Mouse (Mus musculus): ENCODE data around the gene Pkd1. TPM values are rescaled to one million over a fixed set of nuclear protein-coding genes. Genes with fewer than 3 reads are reported as not detected.

Gene Pkd1
- polyA plus RNA-seq, 1 experiment from 2014 or later = 24.7 TPM

DNA sequence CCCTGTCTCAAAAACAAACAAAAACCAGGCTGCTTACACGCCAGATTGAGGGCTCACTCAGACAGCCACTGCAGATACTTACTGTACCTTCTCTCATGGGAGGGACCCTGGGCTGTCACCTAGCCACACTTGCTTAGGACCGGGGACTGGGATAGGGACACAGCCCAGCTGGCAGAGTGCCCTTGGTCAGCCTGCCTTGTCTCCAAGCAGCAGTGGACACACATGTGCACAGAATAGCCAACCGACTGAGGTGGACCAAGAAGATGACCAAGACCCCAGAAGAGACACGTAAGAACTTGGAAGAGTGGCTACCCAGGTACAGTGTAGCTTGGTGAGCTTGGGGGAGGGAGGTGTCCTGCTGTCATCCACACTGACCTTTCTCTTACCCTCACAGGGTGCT lies 88.6 kb downstream of the Pkd1 start:
- no peak for DNase-seq (ENCODE audit: low spot score)
- no peaks in the 10 kb centered on the region for H3K27me3 ChIP-seq (ENCODE audit: low read depth, poor library complexity, severe bottlenecking)
- H3K4me3 ChIP-seq = no peak overlapping the region
- H3K4me1 ChIP-seq = peaks cover 63% of the 10 kb centered on the region
- H3K27ac ChIP-seq = peak overlapping the region; percentile 92
- H3K9me3 ChIP-seq (replicated peaks) = no peaks in the 10 kb centered on the region
- 86% methylated on average over 4 of the region's 4 CpGs for WGBS
- peaks cover 56% of the 10 kb centered on the region for H3K36me3 ChIP-seq

DNA sequence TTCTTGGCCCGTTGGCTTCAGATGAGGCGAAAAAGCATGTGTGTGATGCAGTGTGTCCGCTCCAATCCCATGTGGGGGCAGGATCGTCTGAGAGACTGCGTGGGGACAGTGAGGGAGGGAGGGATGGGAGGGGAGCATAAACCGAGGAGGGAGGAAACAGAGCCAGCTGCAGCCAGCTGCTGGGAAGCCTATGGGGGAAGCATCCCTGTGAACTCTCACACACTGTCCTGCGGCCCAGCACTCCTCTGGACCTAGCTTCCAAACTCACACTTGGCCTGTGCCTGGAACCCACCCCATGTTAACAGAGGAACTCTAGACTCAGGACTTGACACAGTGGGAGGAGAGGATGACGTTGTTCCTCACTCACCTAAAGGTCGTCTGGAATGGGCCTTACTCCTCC lies 89.2 kb downstream of the Pkd1 start:
- H3K27ac ChIP-seq = peak overlapping the region; percentile 92
- no peak for DNase-seq (ENCODE audit: low spot score)
- H3K27me3 ChIP-seq (ENCODE audit: low read depth, poor library complexity, severe bottlenecking) = no peaks in the 10 kb centered on the region
- peaks cover 63% of the 10 kb centered on the region for H3K4me1 ChIP-seq
- peaks cover 56% of the 10 kb centered on the region for H3K36me3 ChIP-seq
- H3K4me3 ChIP-seq = peak overlapping the region; percentile 33
- 69% methylated on average over 9 of the region's 9 CpGs for WGBS
- no peaks in the 10 kb centered on the region for H3K9me3 ChIP-seq (replicated peaks)

GRCm38 (mm10) chr17:24639571-24639988 lies 89.9 kb downstream of the Pkd1 start:
- peaks cover 68% of the 10 kb centered on the region for H3K4me1 ChIP-seq
- WGBS = 14% methylated on average over 5 of the region's 5 CpGs
- peaks cover 60% of the 10 kb centered on the region for H3K36me3 ChIP-seq
- H3K27me3 ChIP-seq (ENCODE audit: low read depth, poor library complexity, severe bottlenecking) = no peaks in the 10 kb centered on the region
- no peaks in the 10 kb centered on the region for H3K9me3 ChIP-seq (replicated peaks)
- peak overlapping the region; percentile 33 for H3K4me3 ChIP-seq
- peak overlapping the region; percentile 92 for H3K27ac ChIP-seq
- DNase-seq (ENCODE audit: low spot score) = peak; percentile 74

DNA sequence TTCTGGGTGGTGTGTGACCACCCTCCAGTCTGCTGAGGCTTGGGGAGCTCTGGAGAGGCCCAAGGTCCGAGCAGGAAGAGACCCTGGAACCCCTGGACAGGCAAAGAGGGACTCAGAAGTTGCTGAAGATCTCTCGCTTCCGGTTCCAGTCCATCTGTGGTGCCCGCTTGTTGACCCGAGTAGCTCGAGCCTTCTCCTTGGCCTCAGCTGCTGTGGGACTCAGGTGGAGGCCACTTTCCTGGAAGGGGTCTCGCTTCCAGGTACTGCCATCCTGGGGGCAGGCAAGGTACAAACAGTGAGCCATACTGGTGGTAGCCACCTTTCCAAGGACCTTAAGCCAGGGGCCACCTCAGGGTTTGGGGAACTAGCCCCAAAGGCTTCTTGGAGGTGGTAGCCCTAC lies 90.5 kb downstream of the Pkd1 start:
- Histone ChIP-seq H3K4me3 (peak overlapping the region; percentile 33), H3K36me3 (peaks cover 62% of the 10 kb centered on the region), H3K27me3 (ENCODE audit: low read depth, poor library complexity, severe bottlenecking) (no peaks in the 10 kb centered on the region), H3K9me3 (replicated peaks) (no peaks in the 10 kb centered on the region), H3K4me1 (peaks cover 74% of the 10 kb centered on the region), H3K27ac (peak overlapping the region; percentile 92)
- WGBS = 86% methylated on average over 7 of the region's 7 CpGs
- no peak for DNase-seq (ENCODE audit: low spot score)

GRCm38 (mm10) chr17:24640581-24640980 lies 90.9 kb downstream of the Pkd1 start:
- no peaks in the 10 kb centered on the region for H3K9me3 ChIP-seq (replicated peaks)
- no peak for DNase-seq (ENCODE audit: low spot score)
- H3K27ac ChIP-seq = peak overlapping the region; percentile 92
- WGBS = 95% methylated on average over 15 of the region's 15 CpGs
- H3K4me1 ChIP-seq = peaks cover 78% of the 10 kb centered on the region
- H3K27me3 ChIP-seq (ENCODE audit: low read depth, poor library complexity, severe bottlenecking) = no peaks in the 10 kb centered on the region
- H3K4me3 ChIP-seq = no peak overlapping the region
- peaks cover 59% of the 10 kb centered on the region for H3K36me3 ChIP-seq

- Histone ChIP-seq H3K27ac (peak overlapping the region; percentile 25; the same call in 1 of the 2 replicates), H3K9me3 (replicated peaks) (no peaks in the 10 kb centered on the region), H3K36me3 (peaks cover 69% of the 10 kb centered on the region), H3K4me3 (peak overlapping the region; percentile 0; the same call in 1 of the 2 replicates), H3K27me3 (ENCODE audit: low read depth, poor library complexity, severe bottlenecking) (no peaks in the 10 kb centered on the region), H3K4me1 (peaks cover 80% of the 10 kb centered on the region)
- no peak for DNase-seq (ENCODE audit: low spot score)
- WGBS = 91% methylated on average over 14 of the region's 14 CpGs
Observed at GRCm38 (mm10) chr17:24641944-24642343, 92.3 kb downstream of the Pkd1 start.

DNA sequence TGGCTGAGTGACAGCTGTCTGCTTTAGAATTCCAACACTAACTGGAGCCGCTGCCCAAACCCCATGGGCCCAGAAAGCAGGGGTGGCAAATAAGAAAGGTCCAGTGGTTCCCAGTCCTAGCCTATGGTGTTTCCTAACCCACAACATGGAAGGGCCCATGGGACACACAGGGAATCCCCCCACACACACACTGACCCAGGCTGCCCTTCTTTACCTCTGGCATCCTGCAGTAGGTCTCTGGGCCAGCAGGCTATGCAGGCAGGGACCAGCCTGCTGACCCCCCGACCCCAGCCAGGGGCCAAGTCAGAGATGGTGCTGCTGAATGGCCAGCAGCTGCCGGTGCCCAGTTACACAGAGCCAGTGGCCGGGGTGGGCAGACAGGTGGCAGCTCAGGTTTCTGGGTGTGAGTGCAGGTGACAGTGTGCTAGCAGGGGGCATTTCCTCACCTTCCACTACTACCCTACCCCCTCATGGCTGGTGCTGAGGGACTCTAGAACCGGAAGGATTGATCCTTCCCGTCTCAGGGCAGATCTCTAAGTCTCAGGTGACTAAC lies 93.2 kb downstream of the Pkd1 start:
- H3K27ac ChIP-seq = peak overlapping the region; percentile 25
- peaks cover 80% of the 10 kb centered on the region for H3K4me1 ChIP-seq
- H3K4me3 ChIP-seq = no peak overlapping the region
- peaks cover 4% of the 10 kb centered on the region; the same call in 1 of the 2 replicates for H3K27me3 ChIP-seq (ENCODE audit: low read depth, poor library complexity, severe bottlenecking)
- WGBS = 64% methylated on average over 6 of the region's 6 CpGs
- peaks cover 68% of the 10 kb centered on the region for H3K36me3 ChIP-seq
- no peak for DNase-seq (ENCODE audit: low spot score)
- no peaks in the 10 kb centered on the region for H3K9me3 ChIP-seq (replicated peaks)

GRCm38 (mm10) chr17:24644030-24644715 lies 94.5 kb downstream of the Pkd1 start:
- DNase-seq (ENCODE audit: low spot score) = no peak
- 54% methylated on average over 7 of the region's 7 CpGs for WGBS
- 0 out of 2 replicates have a peak overlapping the region, but pooled peaks have one; percentile 14 for H3K4me3 ChIP-seq
- H3K27me3 ChIP-seq (ENCODE audit: low read depth, poor library complexity, severe bottlenecking) = peaks cover 14% of the 10 kb centered on the region; the same call in 1 of the 2 replicates
- peaks cover 77% of the 10 kb centered on the region for H3K4me1 ChIP-seq
- H3K36me3 ChIP-seq = peaks cover 56% of the 10 kb centered on the region
- H3K9me3 ChIP-seq (replicated peaks) = no peaks in the 10 kb centered on the region
- H3K27ac ChIP-seq = peak overlapping the region; percentile 75

GRCm38 (mm10) chr17:24644875-24645721 lies 95.5 kb downstream of the Pkd1 start:
- Histone ChIP-seq H3K9me3 (replicated peaks) (no peaks in the 10 kb centered on the region), H3K27ac (peak overlapping the region; percentile 75), H3K36me3 (peaks cover 51% of the 10 kb centered on the region), H3K4me3 (no peak overlapping the region), H3K4me1 (peaks cover 77% of the 10 kb centered on the region), H3K27me3 (ENCODE audit: low read depth, poor library complexity, severe bottlenecking) (peaks cover 14% of the 10 kb centered on the region; the same call in 1 of the 2 replicates)
- DNase-seq (ENCODE audit: low spot score) = no peak
- 89% methylated on average over 9 of the region's 9 CpGs for WGBS

GRCm38 (mm10) chr17:24645916-24646315 lies 96.3 kb downstream of the Pkd1 start:
- H3K4me1 ChIP-seq = peaks cover 77% of the 10 kb centered on the region
- peaks cover 43% of the 10 kb centered on the region for H3K36me3 ChIP-seq
- no peaks in the 10 kb centered on the region for H3K9me3 ChIP-seq (replicated peaks)
- H3K27ac ChIP-seq = 0 out of 2 replicates have a peak overlapping the region, but pooled peaks have one; percentile 75
- H3K27me3 ChIP-seq (ENCODE audit: low read depth, poor library complexity, severe bottlenecking) = peaks cover 18% of the 10 kb centered on the region; the same call in 1 of the 2 replicates
- no peak for DNase-seq (ENCODE audit: low spot score)
- 88% methylated on average over 3 of the region's 3 CpGs for WGBS
- H3K4me3 ChIP-seq = no peak overlapping the region
